Mouse (Mus musculus) thymus, adult 2 months (tissue): ENCODE data around the gene A430033K04Rik. TPM values are rescaled to one million over a fixed set of nuclear protein-coding genes. Genes with fewer than 3 reads are reported as not detected.

Experiments used
- DNase-seq: peaks from one replicate; pipeline ENCODE4 v3.0.0; 2021
- H3K27ac ChIP-seq: fragments of 200-500 bp; 2 replicates; pipeline ENCODE4 v1.5.1; 2012; ENCODE audit warnings: low read length, control low read depth; ENCODE audit not compliant: control insufficient read depth, insufficient read depth
- H3K27me3 ChIP-seq: fragments of 200-500 bp; 2 replicates; pipeline ENCODE4 v1.6.1; 2012; ENCODE audit warnings: mild to moderate bottlenecking, low read length, moderate library complexity, mixed read lengths; ENCODE audit not compliant: control insufficient read depth, insufficient read depth
- H3K36me3 ChIP-seq: fragments of 200-500 bp; 2 replicates; pipeline ENCODE4 v1.6.1; 2012; ENCODE audit warnings: mild to moderate bottlenecking, low read length, moderate library complexity; ENCODE audit not compliant: control insufficient read depth, insufficient read depth
- H3K4me1 ChIP-seq: fragments of 200-500 bp; replicated peaks from 2 replicates; pipeline ENCODE4 v1.6.1; 2012; ENCODE audit warnings: low read length; ENCODE audit not compliant: control insufficient read depth, insufficient read depth
- H3K4me3 ChIP-seq: fragments of 200-500 bp; 2 replicates; pipeline ENCODE4 v1.5.1; 2012; ENCODE audit warnings: mild to moderate bottlenecking, low read length, control low read depth, moderate library complexity; ENCODE audit not compliant: control insufficient read depth, insufficient read depth
- CTCF ChIP-seq: fragments of 200-500 bp; IDR thresholded peaks from 2 replicates; pipeline ENCODE4 v1.5.1; 2012; ENCODE audit warnings: mild to moderate bottlenecking, control low read depth, low read length, moderate library complexity, borderline replicate concordance; ENCODE audit not compliant: control insufficient read depth, poor library complexity, insufficient read depth; ENCODE audit errors: extremely low read depth
- POLR2A ChIP-seq: fragments of 200-500 bp; IDR thresholded peaks from 2 replicates; pipeline ENCODE4 v1.6.1; 2012; ENCODE audit warnings: mild to moderate bottlenecking, low read length, control low read depth, moderate library complexity; ENCODE audit not compliant: control insufficient read depth, poor library complexity, insufficient read depth; ENCODE audit errors: extremely low read depth
- WGBS: fragments of 180-500 bp; shearing (Covaris S2); methylation state at CpG from one replicate; pipeline ENCODE4 v1.1.7; 2018; 5-methylcytosine and 5-hydroxymethylcytosine counted together
- polyA plus RNA-seq: library from polyadenylated mRNA; depleted of rRNA; stranded (reverse); fragments of >200 nt; gene quantifications from 2 replicates; pipeline ENCODE4 v1.2.3, GENCODE M21; 2012; rRNA removed

The A430033K04Rik gene
- polyA plus RNA-seq, 1 experiment = 4.1 TPM

- no peak overlapping the region for H3K27ac ChIP-seq
- H3K27me3 ChIP-seq = no peaks in the 10 kb centered on the region
- no peak for DNase-seq
- no peak for TF ChIP-seq POLR2A
- no peak for TF ChIP-seq CTCF
- H3K36me3 ChIP-seq = no peaks in the 10 kb centered on the region
- no peak overlapping the region for H3K4me3 ChIP-seq
- 51% methylated on average over 2 of the region's 2 CpGs for WGBS
- peaks cover 4% of the 10 kb centered on the region for H3K4me1 ChIP-seq
These were observed 71.4 kb downstream of the A430033K04Rik start for GRCm38 (mm10) chr5:138694036-138694435.

- 4% methylated on average over 4 of the region's 4 CpGs for WGBS
- TF ChIP-seq POLR2A (no peak), CTCF (no peak)
- Histone ChIP-seq H3K4me3 (no peak overlapping the region), H3K4me1 (peaks cover 4% of the 10 kb centered on the region), H3K27me3 (no peaks in the 10 kb centered on the region), H3K27ac (no peak overlapping the region), H3K36me3 (no peaks in the 10 kb centered on the region)
- DNase-seq = peak; percentile 4
These were observed 72.0 kb downstream of the A430033K04Rik start for GRCm38 (mm10) chr5:138694496-138695167.

GRCm38 (mm10) chr5:138697466-138697865, 74.8 kb downstream of the A430033K04Rik start:
- WGBS = 85% methylated on average over 6 of the region's 6 CpGs
- no peak for DNase-seq

More at GRCm38 (mm10) chr5:138697466-138697865, 74.8 kb downstream of the A430033K04Rik start:
- no peak overlapping the region for H3K27ac ChIP-seq
- H3K4me1 ChIP-seq = peaks cover 4% of the 10 kb centered on the region
- H3K27me3 ChIP-seq = no peaks in the 10 kb centered on the region
- no peaks in the 10 kb centered on the region for H3K36me3 ChIP-seq
- TF ChIP-seq POLR2A = no peak
- TF ChIP-seq CTCF = no peak
- H3K4me3 ChIP-seq = no peak overlapping the region

Other genes with a start within 250 kb of the A430033K04Rik start
- 8.1 and 8.4 TPM in 2 replicates for gene Zfp157, start 181.4 kb upstream of the A430033K04Rik start, polyA plus RNA-seq
- gene 1700123K08Rik, start 58.1 kb upstream of the A430033K04Rik start, polyA plus RNA-seq = not detected in 2 replicates
- gene Zfp68, start 3.1 kb upstream of the A430033K04Rik start, polyA plus RNA-seq = 10.0 and 11.1 TPM in 2 replicates
- 9.8 and 11.0 TPM in 2 replicates for gene Fam20c, start 131.7 kb downstream of the A430033K04Rik start, polyA plus RNA-seq
- 0.23 and 0.42 TPM in 2 replicates for gene Gm5294, start 197.2 kb downstream of the A430033K04Rik start, polyA plus RNA-seq